Mouse (Mus musculus) lung, postnatal 14 days (tissue): ENCODE results near the gene Ankle2.

Experiments
- DNase-seq: peaks from one replicate; pipeline ENCODE4 v3.0.0; 2021

Gene Ankle2

DNA sequence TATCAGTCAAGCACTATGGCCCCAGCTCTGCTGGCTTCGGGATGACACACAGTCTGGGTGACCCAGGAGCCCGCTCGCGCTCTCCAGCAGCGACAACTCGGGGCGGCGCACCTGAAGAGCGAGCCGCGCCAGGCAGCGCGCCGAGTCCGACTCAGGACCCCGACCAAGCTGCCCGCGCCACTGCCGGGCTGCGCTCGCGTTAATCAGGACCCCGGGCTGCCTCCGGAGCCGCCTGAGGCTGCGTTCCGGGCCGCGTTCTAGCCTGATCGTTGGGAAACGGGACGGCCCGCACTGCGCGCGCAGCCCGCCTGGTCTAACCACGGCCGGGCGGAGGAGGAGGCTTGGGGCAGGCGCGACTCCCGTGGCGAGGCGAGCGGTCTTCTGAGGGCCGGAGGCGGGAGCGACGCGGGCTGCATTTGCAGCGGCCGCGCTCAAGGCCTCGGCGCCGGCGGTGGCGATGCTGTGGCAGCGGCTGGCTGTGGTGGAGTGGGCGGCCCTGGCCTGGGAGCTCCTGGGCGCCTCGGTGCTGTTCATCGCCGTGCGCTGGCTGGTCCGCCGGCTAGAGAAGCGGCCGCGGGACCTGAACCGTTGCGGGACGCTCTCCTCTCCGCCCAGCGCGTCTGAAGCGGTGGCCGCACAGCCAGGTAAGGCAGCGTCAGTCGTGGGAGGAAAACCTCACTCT is at the start of gene Ankle2:
Gene Ankle2 (plus strand): TSS at position 225 of the 682 bp plus-strand sequence.
- peak; percentile 94 for DNase-seq

DNA sequence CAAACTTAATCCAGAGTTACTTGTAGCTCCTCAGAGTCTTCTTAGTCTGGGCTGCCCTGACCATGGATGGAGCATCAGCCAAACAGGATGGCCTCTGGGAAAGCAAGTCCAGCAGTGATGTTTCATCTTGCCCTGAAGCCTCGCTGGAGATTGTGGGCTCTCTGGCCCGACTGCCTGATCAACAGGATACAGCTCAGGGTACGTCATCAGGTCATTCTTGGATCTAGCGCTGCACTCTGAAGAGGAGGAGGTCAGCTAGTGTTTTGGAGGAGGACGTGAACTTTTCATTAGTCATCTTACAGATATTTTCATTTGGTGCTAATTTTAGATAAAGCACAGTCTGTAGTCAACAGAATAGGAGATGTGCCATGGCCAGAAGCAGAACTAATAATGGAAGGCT is 49.1 kb upstream of the Ankle2 start:
- no peak for DNase-seq

DNA sequence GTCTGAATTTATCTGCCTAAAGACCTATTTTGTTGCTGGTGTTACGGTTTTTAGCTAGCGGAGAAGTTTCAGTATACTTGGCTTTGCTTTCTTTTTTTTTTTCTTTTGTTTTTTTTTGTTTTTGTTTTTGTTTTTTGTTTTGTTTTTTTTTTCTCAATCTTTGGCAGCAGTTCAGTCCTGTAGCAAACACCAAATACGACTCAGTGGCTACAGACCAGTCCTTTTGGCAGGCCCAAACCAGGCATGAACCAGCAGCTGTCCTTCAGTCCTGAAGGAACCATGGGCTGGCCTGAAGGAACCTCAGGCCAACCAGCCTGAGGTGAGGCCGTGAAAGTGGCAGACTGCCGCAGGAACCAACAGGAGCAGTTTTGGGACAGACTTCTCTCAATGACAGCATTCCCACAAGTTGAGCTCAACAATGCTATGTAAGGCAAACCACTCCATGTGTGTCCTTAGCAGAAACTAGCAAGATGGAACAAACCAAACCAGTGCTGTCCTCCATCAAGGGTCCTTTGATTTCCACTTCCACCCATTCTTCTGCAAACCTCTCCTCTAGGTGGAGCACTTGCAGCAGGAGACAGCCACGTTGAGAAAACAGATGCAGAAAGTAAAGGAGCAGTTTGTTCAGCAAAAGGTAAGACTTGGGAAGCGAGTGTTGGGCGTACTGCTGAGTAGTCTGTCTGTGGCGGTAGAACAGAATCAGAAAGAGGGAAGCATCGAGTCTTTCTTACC is 27.5 kb upstream of the Ankle2 start:
- DNase-seq = no peak

DNA sequence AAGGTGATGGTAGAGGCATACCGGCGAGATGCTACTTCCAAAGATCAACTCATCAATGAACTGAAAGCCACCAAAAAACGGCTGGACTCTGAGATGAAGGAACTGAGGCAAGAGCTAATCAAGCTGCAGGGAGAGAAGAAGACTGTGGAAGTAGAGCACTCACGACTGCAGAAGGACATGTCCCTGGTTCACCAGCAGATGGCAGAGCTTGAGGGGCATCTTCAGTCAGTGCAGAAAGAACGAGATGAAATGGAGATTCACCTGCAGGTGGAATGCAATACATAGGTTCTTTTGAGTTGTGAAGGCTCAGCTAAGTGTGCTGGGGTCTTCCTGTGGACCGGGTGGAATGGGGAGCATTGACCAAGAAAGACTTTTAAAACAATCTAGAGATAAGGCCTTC is 26.0 kb upstream of the Ankle2 start:
- no peak for DNase-seq

DNA sequence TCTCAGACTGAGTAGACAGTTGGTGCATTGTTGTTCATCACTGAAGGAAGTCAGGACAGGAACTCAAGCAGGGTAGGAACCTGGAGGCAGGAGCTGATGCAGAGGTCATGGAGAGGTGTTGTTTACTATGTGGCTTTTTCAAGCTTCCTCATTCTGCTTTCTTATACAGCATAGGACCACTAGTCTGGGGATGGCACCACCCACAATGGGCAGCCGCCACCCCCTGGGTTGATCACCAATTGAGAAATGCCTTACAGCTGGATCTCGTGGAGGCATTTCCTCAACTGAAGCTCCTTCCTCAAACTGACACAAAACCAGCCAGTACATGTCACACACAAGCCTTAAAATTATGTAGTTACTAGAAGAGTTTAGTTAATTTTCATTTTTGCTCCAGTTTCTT is 19.5 kb upstream of the Ankle2 start:
- no peak for DNase-seq

DNA sequence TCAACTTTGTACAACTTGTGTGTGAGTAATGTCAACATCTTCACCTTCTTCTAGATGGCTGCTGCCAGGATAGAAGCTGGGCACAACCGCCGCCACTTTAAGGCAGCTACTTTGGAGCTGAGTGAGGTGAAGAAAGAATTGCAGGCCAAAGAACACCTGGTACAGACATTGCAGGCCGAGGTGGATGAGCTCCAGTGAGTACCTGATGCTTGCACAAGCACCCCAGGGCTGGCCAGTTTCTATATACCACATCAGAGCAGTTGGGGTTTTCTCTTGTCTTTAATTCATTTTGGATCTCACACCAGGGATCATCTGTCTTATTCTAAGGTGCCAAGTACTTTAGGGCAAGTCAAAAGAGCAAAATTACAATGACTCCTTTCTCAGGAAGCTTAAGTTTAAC is 14.0 kb upstream of the Ankle2 start:
- DNase-seq = no peak

DNA sequence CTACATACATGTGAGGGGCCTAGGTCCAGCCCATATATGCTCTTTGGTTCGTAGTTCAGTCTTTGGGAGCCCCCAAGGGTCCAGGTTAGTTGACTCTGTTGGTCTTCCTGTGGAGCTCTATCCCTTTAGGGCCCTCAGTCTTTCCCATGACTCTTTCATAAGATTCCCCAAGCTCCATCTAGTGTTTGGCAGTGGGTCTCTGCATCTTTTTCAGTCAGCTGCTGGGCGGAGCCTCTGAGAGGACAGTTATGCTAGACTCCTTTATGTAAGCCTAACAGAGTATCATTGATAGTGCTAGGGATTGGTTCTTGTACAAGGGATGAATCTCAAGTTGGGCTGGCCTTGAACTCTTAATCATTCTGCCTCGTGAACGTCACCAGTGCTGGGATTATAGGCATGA is 10.5 kb upstream of the Ankle2 start:
- DNase-seq = no peak

DNA sequence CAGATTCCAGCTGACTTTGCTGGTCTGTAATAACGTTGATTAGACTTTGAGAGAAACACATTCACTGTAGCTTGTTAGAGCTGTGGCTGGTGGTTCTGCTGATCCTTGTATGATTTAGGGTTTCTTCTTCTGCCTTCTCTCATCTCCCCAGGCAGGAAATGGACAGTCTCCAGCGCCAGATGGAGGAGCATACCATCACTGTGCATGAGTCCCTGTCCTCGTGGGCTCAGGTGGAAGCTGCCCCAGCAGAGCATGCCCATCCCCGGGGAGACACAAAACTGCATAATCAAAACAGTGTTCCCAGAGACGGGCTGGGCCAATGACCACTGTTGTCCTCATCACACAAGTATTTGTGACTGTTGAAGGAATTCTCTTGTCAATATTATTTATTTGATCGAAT is 8.0 kb upstream of the Ankle2 start:
- DNase-seq = no peak

DNA sequence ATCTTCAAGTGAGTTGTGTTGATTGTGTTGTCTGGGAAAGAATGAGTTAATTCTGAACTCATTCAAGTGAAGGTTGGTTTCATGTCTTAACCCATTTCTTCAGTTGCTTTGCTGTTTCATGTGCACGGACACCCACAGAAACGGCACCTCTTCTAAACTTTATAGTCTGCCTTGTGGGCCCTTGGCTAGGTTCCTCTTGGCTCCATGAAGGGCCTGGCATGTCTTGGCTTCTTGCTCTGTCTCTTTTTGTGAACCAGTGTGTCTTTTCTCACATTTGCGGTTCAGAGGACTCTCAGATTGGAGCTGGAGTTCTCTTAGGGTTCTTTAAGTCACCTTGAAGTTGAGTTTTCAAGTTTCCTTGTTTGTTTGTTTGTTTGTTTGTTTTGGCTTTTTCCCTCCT is 5.7 kb upstream of the Ankle2 start:
- DNase-seq = no peak

DNA sequence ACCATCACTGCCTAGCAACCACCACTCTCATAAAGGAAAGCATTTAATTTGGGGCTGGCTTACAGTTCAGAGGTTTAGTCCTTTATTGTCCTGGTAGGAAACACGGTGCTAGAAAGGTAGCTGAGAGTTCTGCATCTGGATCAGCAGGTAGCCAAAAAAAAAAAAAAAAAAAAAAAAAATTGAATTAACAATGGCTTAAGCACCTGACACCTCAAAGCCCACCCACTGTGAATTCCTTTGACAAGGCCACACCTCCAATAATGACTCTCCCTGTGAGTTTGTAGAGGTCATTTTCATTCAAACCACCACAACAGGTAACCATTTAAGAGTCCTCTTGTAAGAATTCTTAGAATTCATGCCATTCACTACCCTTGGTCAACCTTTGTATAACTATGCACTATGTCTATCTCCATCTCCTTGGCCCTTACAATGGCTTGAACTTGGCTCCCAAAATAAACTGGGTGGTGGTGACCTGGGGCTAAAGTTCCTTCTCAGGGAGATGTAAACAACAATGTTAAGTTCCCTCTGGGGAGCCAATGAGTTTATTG is 3.4 kb upstream of the Ankle2 start:
- DNase-seq = no peak

DNA sequence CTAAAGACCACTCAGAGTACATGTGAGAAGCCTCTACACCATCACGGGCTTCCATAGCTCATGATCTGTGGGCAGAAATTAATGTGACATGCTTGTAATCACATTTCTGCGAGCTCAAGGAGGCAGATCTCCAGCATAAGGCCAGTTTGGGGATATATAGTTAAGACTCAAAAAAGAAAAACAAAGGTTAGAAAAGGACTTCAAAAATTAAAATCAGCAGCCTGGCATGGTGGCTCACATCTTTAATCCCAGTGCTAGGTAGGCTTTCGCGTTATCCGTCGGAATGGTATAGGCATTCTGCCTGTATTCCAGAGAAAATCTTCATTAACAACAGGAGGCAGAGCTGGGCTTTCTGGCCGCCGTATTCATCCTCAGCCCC is 414 bp upstream of the Ankle2 start:
- no peak for DNase-seq

DNA sequence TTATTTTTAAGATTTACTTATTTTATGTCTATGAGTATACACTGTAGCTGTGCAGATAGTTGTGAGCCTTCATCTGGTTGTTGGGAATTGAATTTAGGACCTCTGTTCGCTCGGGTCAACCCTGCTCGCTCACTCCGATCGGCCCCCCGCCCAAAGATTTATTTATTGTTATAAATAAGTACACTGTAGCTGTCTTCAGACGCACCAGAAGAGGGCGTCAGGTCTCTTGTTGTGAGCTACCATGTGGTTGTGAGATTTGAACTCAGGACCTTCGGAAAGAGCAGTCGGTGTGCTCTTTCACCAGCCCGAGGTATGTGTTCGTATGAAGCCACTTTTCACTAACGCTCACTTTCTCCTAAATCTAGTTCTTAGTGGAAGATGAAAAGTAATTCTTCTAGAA is 834 bp downstream of the Ankle2 start:
- no peak for DNase-seq

DNA sequence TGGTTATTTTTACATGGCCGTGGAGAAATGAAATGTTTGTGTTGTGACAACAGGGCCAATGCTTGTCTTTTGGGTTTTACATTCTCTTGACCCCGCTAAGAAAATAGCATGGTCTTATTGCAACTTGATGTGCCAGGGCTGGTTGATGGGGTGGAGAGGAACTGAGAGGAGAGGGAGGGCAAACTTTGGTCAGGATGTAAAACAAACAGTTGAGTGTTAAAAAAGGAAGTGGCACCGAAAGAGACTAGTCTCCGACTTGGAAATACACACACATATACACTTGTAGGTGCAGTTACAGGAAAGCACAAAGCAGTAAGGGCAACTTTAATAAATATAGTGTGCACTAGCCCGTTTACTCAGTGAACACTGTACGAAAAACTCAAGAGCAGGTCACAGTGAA is 1.5 kb downstream of the Ankle2 start:
- DNase-seq = no peak

DNA sequence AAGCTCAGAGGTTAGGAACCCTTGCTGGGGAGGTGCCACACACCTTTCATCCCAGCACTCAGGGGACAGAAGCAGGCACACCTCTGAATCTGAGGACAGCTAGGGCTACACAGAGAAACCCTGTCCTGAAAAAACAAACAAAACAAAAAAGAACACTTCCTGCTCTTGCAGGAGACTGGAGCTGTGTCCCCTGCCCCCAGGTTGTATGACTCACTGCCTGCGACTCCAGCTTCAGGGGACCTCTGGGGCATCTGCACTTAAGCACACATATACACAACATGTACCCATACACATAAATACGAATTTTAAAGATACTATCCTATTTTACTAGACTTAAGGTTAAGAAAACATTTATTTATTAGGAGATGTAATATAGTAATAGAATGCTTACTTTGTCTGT is 13.3 kb downstream of the Ankle2 start:
- DNase-seq = no peak

DNA sequence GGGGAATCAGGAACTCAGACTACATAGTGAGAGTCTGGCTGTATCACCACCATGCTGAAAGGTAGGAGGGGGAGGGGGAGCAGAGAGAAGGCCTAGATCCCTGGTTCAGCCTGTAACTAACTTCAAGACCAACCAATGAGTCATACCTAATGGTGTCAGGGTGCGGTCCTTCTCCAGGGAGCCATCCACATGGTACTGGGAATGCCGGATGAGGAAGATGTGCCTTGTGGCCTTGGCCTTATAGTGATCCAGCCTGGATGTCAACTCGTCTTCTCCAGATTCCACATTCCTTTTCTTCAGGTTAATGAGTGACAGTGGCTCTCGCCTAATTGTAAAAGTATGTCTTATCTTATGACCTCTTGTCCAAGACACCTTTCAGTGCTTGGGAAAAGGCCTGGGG is 36.1 kb downstream of the Ankle2 start:
- DNase-seq = no peak

DNA sequence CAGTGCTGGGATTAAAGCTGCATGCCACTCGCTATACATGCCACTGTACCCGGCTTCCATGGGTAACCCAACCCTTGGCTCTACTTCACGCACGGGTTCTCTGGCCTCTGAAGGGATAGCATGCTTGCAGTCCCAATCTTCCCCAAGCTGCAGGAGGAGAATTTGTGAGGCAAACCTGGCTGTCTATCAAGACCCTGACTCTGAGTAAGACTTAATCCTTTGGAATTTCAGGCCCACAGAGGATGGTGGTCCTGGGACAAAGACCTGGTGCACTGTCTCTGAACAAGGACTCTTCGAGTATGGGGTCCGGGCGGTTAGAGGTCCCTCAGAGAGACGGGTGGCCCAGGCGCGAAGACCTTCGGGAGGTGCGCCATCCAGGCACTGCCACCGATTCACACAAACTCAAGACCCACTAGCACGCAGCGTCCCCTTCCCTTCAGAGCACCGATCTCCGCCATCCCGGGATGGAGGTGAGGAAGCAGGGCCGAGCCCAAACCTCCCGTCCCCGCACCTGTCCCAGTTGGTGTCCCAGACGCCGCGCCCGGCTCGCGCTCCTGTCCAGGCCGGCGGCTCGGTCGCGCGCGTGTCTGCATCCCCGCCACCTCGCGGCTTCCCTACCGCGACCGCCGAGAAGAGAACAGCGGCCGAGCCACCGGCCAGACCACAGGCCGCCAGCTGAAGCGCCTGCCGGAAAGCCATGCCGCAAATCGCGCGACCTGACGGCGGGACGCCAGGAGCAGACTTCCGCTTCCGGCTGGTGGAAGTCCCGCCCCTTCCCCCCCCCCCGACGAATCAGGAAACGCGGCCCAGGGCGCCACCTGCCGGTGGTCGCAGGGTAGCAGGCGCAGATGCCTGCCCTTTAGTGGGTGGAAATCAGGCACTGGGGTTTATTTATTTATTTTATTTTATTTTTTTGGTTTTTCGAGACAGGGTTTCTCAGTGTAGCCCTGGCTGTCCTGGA is 38.6 kb downstream of the Ankle2 start, which contains the start of gene Pgam5:
Gene Pgam5 (minus strand): TSS at position 773 of the 961 bp plus-strand sequence.
- DNase-seq = peak; percentile 93

DNA sequence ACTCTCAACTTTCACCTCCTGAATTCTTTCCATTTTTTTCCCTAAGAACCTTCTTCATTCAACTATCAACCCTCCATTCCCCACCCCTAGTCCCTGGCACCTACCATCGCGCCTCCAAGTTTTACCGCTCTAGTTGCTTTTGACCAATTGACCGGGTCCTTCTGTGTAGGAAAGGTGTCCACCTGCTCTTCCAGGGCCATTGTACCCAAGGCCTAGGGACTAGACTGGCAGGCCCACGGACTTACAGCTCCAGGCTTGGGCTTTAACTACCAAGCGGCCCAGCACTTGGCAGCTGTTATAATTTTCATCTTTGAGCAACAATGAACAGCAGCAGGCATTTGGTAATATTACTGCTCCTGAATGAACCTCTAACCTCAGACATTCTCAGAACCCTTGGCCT is 39.4 kb downstream of the Ankle2 start:
- no peak for DNase-seq

DNA sequence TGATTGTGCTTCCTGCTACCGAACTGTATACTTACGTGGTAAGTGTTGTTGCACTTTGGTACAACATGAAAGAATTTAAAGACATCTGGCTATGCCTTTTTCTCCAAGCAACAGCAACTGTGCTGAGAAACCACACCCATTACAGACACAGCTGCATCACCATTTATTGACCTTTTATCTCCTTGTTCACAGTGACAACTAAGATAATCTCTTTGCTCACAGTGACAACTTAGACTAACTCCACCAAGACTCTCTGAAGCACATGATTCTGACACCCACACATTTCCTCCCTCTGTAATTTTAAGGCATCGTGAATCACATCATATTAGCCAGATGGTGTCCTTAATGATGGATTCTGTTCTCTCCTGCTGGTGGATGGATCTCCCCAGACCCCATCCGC is 43.3 kb downstream of the Ankle2 start:
- DNase-seq = no peak

DNA sequence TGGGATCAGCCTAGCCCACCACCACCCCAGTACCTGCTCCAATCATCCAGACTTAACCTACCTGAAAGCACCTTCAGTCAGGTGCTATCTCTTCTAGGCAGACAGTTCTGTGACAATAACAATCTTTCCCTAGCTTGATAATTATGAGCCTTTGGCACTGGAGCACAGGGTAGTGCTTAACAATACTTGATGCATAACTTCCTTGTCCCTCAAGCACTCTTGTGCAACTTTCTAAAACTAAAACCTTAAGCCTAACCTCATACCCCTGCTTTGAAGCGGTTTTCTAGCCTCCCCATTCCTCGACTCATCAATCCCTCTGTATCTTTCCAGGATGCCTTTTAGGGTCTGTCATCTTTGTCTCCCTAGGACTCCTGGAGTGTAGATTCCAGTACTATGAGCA is 44.0 kb downstream of the Ankle2 start:
- no peak for DNase-seq

DNA sequence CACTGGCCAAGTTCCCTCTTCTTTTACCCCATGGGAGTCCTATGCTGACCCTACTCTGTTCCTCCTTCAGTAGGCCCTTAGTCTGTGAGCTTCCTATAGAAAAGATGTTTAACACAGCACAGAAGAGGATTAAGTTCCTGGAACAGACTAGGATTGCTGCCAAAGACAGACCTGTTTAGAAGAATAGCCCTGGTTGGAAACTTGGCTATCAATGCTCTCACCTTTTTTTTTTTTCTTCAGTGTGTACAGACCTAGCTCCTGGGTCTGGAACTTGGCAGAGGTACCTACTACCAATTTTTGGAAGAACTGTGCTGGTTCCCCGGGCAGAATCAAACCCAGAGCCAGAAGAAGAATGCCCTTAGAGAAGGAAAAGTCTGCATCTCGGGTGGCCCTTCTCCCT is 45.6 kb downstream of the Ankle2 start:
- no peak for DNase-seq

DNA sequence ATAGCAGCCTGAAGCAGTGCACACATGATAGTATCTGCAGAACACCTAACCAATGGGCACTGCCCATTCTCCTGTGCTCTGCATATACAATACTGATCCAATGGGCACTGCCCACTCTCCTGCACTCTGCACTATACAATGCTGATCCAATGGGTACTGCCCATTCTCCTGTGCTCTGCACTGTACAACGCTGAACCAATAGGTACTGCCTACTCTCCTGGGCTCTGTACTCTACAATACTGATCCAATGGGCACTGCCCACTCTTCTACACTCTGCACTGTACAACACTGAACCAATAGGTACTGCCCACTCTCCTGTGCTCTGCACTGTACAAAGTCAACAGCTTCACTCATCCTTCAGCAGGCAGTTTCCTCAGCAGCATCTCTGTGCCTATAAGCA is 46.1 kb downstream of the Ankle2 start:
- DNase-seq = no peak

DNA sequence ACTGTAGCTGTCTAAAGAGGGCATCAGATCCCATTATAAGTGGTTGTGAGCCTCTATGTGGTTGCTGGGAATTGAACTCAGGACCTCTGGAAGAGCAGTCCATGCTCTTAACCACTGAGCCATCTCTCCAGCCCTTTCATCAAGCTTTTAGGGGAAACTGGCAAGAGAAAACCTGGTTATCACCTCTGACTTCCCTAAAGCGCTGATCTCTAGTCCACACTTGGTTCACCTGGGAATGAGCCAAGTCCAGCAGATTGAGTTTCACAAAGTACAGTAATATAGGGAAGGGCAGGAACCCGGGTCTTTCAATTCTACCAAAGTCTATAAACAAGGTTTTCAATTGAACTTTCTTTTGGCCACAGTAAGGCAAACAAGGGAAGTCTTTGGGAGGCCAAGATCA is 51.2 kb downstream of the Ankle2 start:
- DNase-seq = no peak

DNA sequence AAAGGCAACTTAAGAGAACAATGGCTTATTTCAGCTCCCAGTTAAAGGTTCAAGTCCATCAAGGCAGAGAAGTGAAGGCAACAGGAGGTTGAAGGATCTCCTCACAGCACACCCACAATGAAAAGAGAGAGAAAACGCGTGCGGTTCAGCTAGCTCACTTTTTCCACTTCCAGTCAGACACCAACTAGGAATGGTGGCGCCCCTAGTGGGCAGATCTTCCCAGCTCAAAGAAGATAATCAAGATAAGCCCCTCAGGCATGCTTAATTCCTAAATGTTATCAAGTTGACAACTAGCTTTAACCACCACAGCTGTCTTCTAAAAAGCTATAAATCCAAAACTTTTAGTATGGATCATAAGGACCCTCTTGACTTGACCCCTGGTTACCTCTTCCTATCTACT is 53.7 kb downstream of the Ankle2 start:
- peak; percentile 73 for DNase-seq
